ENCODE assay signal across 30 mouse cellular contexts in the genomic region with DNA sequence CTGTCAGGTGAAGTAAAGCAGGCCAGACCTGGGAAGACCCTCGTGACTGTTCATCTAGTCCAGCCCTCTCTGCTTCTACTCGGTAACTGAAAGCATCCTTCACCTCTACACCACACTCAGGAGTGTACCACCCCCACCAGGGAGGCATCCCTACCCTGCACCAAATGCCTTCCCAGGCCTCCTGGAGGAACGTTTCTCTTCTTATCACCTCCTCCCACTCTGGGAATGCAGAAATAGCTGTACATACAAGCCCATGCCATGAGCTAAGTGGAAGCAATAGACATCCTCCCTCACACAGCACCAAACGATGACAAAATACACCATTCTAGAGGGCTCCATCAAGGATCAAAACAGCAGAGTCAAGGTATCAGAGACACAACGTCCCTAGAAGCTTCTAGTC.
DNase-seq lines count a peak whose midpoint lies in the region; ATAC-seq and TF ChIP-seq lines count a peak whose summit lies in the region.
"Had no signal": no experiment of that assay in that cellular context is flagged by ENCODE, and none has a peak within 500 bp of the region (broad histone marks: within the 10 kb centered on the region; RNA-seq: fewer than 3 reads in every experiment).

No protein-coding gene starts in this region.

- H3K36me3 ChIP-seq in hindbrain, embryonic 16.5 days (ENCODE audit: control insufficient read depth, insufficient read depth, low read length) = no peaks in the 10 kb centered on the region
- no peaks in the 10 kb centered on the region for H3K36me3 ChIP-seq in hindbrain, embryonic 14.5 days (replicated peaks; ENCODE audit: control insufficient read depth, insufficient read depth)
- H3K36me3 ChIP-seq: embryonic facial prominence, embryonic 10.5 days; embryonic facial prominence, embryonic 13.5 days; forebrain, embryonic 12.5 days; G1E; heart, embryonic 12.5 days; heart, embryonic 15.5 days; hindbrain, embryonic 10.5 days; hindbrain, embryonic 13.5 days had no signal

- no peak overlapping the region for H3K4me3 ChIP-seq in hindbrain, embryonic 16.5 days (ENCODE audit: low read length)
- H3K4me3 ChIP-seq in hindbrain, embryonic 14.5 days (replicated peaks; ENCODE audit: low read length) = no peak overlapping the region
- H3K4me3 ChIP-seq in left cerebral cortex, adult 2 months = no peak overlapping the region
- H3K4me3 ChIP-seq: embryonic facial prominence, embryonic 10.5 days; embryonic facial prominence, embryonic 13.5 days; erythroblast, embryonic 14.5 days; forebrain, embryonic 12.5 days; heart, embryonic 12.5 days; heart, embryonic 15.5 days; hindbrain, embryonic 10.5 days; hindbrain, embryonic 13.5 days had no signal

- H3K4me1 ChIP-seq in hindbrain, embryonic 16.5 days (ENCODE audit: control insufficient read depth, insufficient read depth, low read depth, low read length) = peaks cover 7% of the 10 kb centered on the region; the same call in 1 of the 2 replicates
- peaks cover 4% of the 10 kb centered on the region; the same call in 1 of the 2 replicates for H3K4me1 ChIP-seq in hindbrain, embryonic 14.5 days (replicated peaks; ENCODE audit: control insufficient read depth, insufficient read depth, low read length)
- H3K4me1 ChIP-seq: embryonic facial prominence, embryonic 13.5 days had no signal

- no peak overlapping the region for H3K27ac ChIP-seq in hindbrain, embryonic 16.5 days (ENCODE audit: low read depth, low read length)
- no peak overlapping the region for H3K27ac ChIP-seq in hindbrain, embryonic 14.5 days
- H3K27ac ChIP-seq in left cerebral cortex, adult 2 months = peak overlapping the region; percentile 51
- H3K27ac ChIP-seq: embryonic facial prominence, embryonic 10.5 days; embryonic facial prominence, embryonic 13.5 days; forebrain, embryonic 12.5 days; heart, embryonic 15.5 days; hindbrain, embryonic 10.5 days; hindbrain, embryonic 13.5 days had no signal

- intact Hi-C loops in left cerebral cortex, adult 2 months (cut with DNase I) = no loop called here
- intact Hi-C loops in left cerebral cortex, postnatal 4 days (cut with DNase I) = no loop called here

- 79% methylated on average over 5 of the region's 5 CpGs for WGBS in hindbrain, embryonic 16.5 days
- 78% methylated on average over 5 of the region's 5 CpGs for WGBS in hindbrain, embryonic 14.5 days

- no peaks in the 10 kb centered on the region for H3K9me3 ChIP-seq in hindbrain, embryonic 16.5 days (ENCODE audit: control insufficient read depth, low read length)
- H3K9me3 ChIP-seq in hindbrain, embryonic 14.5 days (ENCODE audit: control insufficient read depth, low read length) = no peaks in the 10 kb centered on the region
- H3K9me3 ChIP-seq: embryonic facial prominence, embryonic 10.5 days; embryonic facial prominence, embryonic 13.5 days; forebrain, embryonic 12.5 days; G1E; heart, embryonic 12.5 days; heart, embryonic 15.5 days; hindbrain, embryonic 10.5 days; hindbrain, embryonic 13.5 days had no signal

- no peak overlapping the region for H3K4me2 ChIP-seq in hindbrain, embryonic 16.5 days (ENCODE audit: low read length)
- H3K4me2 ChIP-seq in hindbrain, embryonic 14.5 days (replicated peaks) = no peak overlapping the region
- H3K4me2 ChIP-seq: embryonic facial prominence, embryonic 13.5 days; forebrain, embryonic 12.5 days; heart, embryonic 12.5 days; heart, embryonic 15.5 days; hindbrain, embryonic 13.5 days had no signal

- H3K27me3 ChIP-seq in hindbrain, embryonic 16.5 days (replicated peaks; ENCODE audit: control insufficient read depth, insufficient read depth, low read length) = no peaks in the 10 kb centered on the region
- H3K27me3 ChIP-seq in hindbrain, embryonic 14.5 days (ENCODE audit: control insufficient read depth, insufficient read depth, low read length) = no peaks in the 10 kb centered on the region
- H3K27me3 ChIP-seq: embryonic facial prominence, embryonic 13.5 days; forebrain, embryonic 12.5 days; heart, embryonic 12.5 days; heart, embryonic 15.5 days; hindbrain, embryonic 13.5 days; Patski had no signal

- ATAC-seq in hindbrain, embryonic 16.5 days = 0 out of 2 replicates have a peak, but pooled peaks have one; percentile 10
- ATAC-seq in hindbrain, embryonic 14.5 days (ENCODE audit: low FRiP score) = no peak
- ATAC-seq: forebrain, embryonic 16.5 days; intestine, postnatal 0 days; Patski had no signal

- peak; percentile 47 to 76 for DNase-seq in frontal cortex, adult 2 months (ENCODE audit: extremely low spot score in 1 of 2, low spot score in 1 of 2)
- no peak for DNase-seq in frontal cortex, postnatal 14 days (ENCODE audit: low spot score in 2 of 2)
- DNase-seq in hindbrain, embryonic 14.5 days (ENCODE audit: low spot score) = no peak
- no peak for DNase-seq in left cerebral cortex, adult 2 months (ENCODE audit: extremely low spot score in 1 of 2, low spot score in 2 of 2)
- no peak for DNase-seq in left cerebral cortex, postnatal 4 days
- DNase-seq in telencephalon, adult 2 months (ENCODE audit: low read depth, low spot score) = peak; percentile 77
- DNase-seq: adrenal gland, postnatal 14 days; B cell, adult 2 months; cerebellum, adult 11-12 months; cerebellum, adult 8-10 months; cerebellum, postnatal 10 days; cerebellum, postnatal 36 days; embryo, embryonic 11 days; gastrocnemius, postnatal 10 days; gastrocnemius, postnatal 36 days; heart, postnatal 10 days; heart, postnatal 36 days had no signal

- H3K9ac ChIP-seq in hindbrain, embryonic 16.5 days (ENCODE audit: low read depth, low read length) = no peak overlapping the region
- H3K9ac ChIP-seq in hindbrain, embryonic 14.5 days = no peak overlapping the region
- H3K9ac ChIP-seq: embryonic facial prominence, embryonic 13.5 days; forebrain, embryonic 12.5 days; heart, embryonic 12.5 days; heart, embryonic 15.5 days; hindbrain, embryonic 13.5 days had no signal

- no peak for TF ChIP-seq CTCF in left cerebral cortex, adult 2 months (IDR thresholded peaks at IDR 0.05)

Comparison
In these comparisons a context has a peak if more than half of its experiments do, and no peak if none do; other contexts are left out.
1. DNase-seq: peak in frontal cortex, adult 2 months (2 of 2) and telencephalon, adult 2 months (single experiment); none in frontal cortex, postnatal 14 days (0 of 2), hindbrain, embryonic 14.5 days (single experiment), left cerebral cortex, adult 2 months (0 of 2) and left cerebral cortex, postnatal 4 days (single experiment).